Mouse (Mus musculus): ENCODE measurements around the gene Ado.

Gene Ado

GRCm38 (mm10) chr10:67536621-67537141 lies 12.1 kb downstream of the Ado start:
- CTCF ChIA-PET = interaction anchor here (0.6 to 2.0 kb wide), 10 partner anchors 12 to 326 kb away, joined by 3 to 7 read pairs (median 4); partner anchors contain the start of gene Ado

GRCm38 (mm10) chr10:67535972-67536371 lies 12.8 kb downstream of the Ado start:
- CTCF ChIA-PET = interaction anchor here (0.7 to 2.0 kb wide), 6 partner anchors 12 to 324 kb away, joined by 3 to 7 read pairs (median 4); partner anchors contain the start of gene Ado

- CTCF ChIA-PET = interaction anchor here (0.5 to 0.9 kb wide), 2 partner anchors 58 to 217 kb away, joined by 3 to 12 read pairs; no protein-coding TSS in a partner anchor
These were observed 13.5 kb downstream of the Ado start, which contains the start of gene Egr2 for GRCm38 (mm10) chr10:67535256-67535655. Egr2 (plus strand) TSS chr10:67535475.

GRCm38 (mm10) chr10:67529769-67530168 lies 19.0 kb downstream of the Ado start:
- CTCF ChIA-PET = interaction anchor here (0.6 kb wide), 1 partner anchor 200 kb away, joined by 3 read pairs; no protein-coding TSS in a partner anchor

- CTCF ChIA-PET = no interaction called here
These were observed 22.3 kb downstream of the Ado start for GRCm38 (mm10) chr10:67526435-67526834.

GRCm38 (mm10) chr10:67524694-67525093 lies 24.1 kb downstream of the Ado start:
- CTCF ChIA-PET = no interaction called here

- CTCF ChIA-PET = no interaction called here
These were observed 24.6 kb downstream of the Ado start for GRCm38 (mm10) chr10:67524130-67524529.

GRCm38 (mm10) chr10:67518733-67519132 lies 30.0 kb downstream of the Ado start:
- CTCF ChIA-PET = interaction anchor here (0.6 kb wide), 1 partner anchor 160 kb away, joined by 14 read pairs; no protein-coding TSS in a partner anchor

- CTCF ChIA-PET = no interaction called here
These were observed 35.9 kb downstream of the Ado start for GRCm38 (mm10) chr10:67512871-67513270.

- CTCF ChIA-PET = no interaction called here
These were observed 36.5 kb downstream of the Ado start for GRCm38 (mm10) chr10:67512211-67512610.

- CTCF ChIA-PET = no interaction called here
These were observed 43.5 kb downstream of the Ado start for GRCm38 (mm10) chr10:67505248-67505647.

GRCm38 (mm10) chr10:67504046-67504445 lies 44.7 kb downstream of the Ado start:
- CTCF ChIA-PET = interaction anchor here (0.6 kb wide), 1 partner anchor 556 kb away, joined by 4 read pairs; no protein-coding TSS in a partner anchor

- CTCF ChIA-PET = no interaction called here
These were observed 45.3 kb downstream of the Ado start for GRCm38 (mm10) chr10:67503320-67503995.

GRCm38 (mm10) chr10:67497951-67498350 lies 50.8 kb downstream of the Ado start:
- CTCF ChIA-PET = no interaction called here

GRCm38 (mm10) chr10:67497144-67497892 lies 51.4 kb downstream of the Ado start:
- CTCF ChIA-PET = no interaction called here
